Mouse (Mus musculus): Measurements from ENCODE around the gene Hist1h2ad.

The Hist1h2ad gene

GRCm38 (mm10) chr13:23573898-23574524, at the start of gene Hist1h2ad, which contains the start of gene Hist1h2bf:
Gene Hist1h2ad (plus strand): TSS chr13:23574381.
Gene Hist1h2bf (minus strand): TSS chr13:23574196.
- peak; percentile 84 to 95 for DNase-seq (ENCODE audit: inconsistent age in 2 of 2, low spot score in 1 of 2)

GRCm38 (mm10) chr13:23524654-23525053, 49.5 kb upstream of the Hist1h2ad start:
- peak; percentile 77 to 91 for DNase-seq (ENCODE audit: inconsistent age in 2 of 2, low spot score in 1 of 2)

GRCm38 (mm10) chr13:23525901-23526300, 48.3 kb upstream of the Hist1h2ad start:
- DNase-seq (ENCODE audit: inconsistent age in 2 of 2, low spot score in 1 of 2): peak in 1 of 2 experiments; percentile 56

- peak; percentile 90 to 99 for DNase-seq (ENCODE audit: inconsistent age in 2 of 2, low spot score in 1 of 2)
Measured at GRCm38 (mm10) chr13:23526312-23526711, 47.9 kb upstream of the Hist1h2ad start.

- no peak for DNase-seq (ENCODE audit: inconsistent age in 2 of 2, low spot score in 1 of 2)
Measured at GRCm38 (mm10) chr13:23529005-23529404, 45.2 kb upstream of the Hist1h2ad start.

GRCm38 (mm10) chr13:23529480-23530165, 44.6 kb upstream of the Hist1h2ad start:
- DNase-seq (ENCODE audit: inconsistent age in 2 of 2, low spot score in 1 of 2): no peak

GRCm38 (mm10) chr13:23530181-23530900, 43.8 kb upstream of the Hist1h2ad start:
- DNase-seq (ENCODE audit: inconsistent age in 2 of 2, low spot score in 1 of 2): peak; percentile 68 to 96

GRCm38 (mm10) chr13:23530901-23531875, 43.0 kb upstream of the Hist1h2ad start, which contains the start of gene Hist1h4h:
Gene Hist1h4h (plus strand): TSS chr13:23531050.
- peak; percentile 97 to 100 for DNase-seq (ENCODE audit: inconsistent age in 2 of 2, low spot score in 1 of 2)

GRCm38 (mm10) chr13:23532262-23533075, 41.7 kb upstream of the Hist1h2ad start:
- DNase-seq (ENCODE audit: inconsistent age in 2 of 2, low spot score in 1 of 2): no peak

GRCm38 (mm10) chr13:23533560-23534367, 40.4 kb upstream of the Hist1h2ad start, which contains the start of gene Hist1h2af:
Gene Hist1h2af (plus strand): TSS chr13:23533906.
- peak; percentile 56 to 84 for DNase-seq (ENCODE audit: inconsistent age in 2 of 2, low spot score in 1 of 2)

GRCm38 (mm10) chr13:23534368-23535131, 39.6 kb upstream of the Hist1h2ad start:
- peak in 1 of 2 experiments; percentile 54 for DNase-seq (ENCODE audit: inconsistent age in 2 of 2, low spot score in 1 of 2)

- DNase-seq (ENCODE audit: inconsistent age in 2 of 2, low spot score in 1 of 2): peak; percentile 87 to 96
Measured at GRCm38 (mm10) chr13:23535137-23536075, 38.8 kb upstream of the Hist1h2ad start, which contains the start of gene Hist1h3g. Gene Hist1h3g (plus strand): TSS chr13:23535422.

GRCm38 (mm10) chr13:23536076-23536822, 37.9 kb upstream of the Hist1h2ad start:
- DNase-seq (ENCODE audit: inconsistent age in 2 of 2, low spot score in 1 of 2): no peak

- no peak for DNase-seq (ENCODE audit: inconsistent age in 2 of 2, low spot score in 1 of 2)
Measured at GRCm38 (mm10) chr13:23537006-23537710, 37.0 kb upstream of the Hist1h2ad start.

GRCm38 (mm10) chr13:23538249-23538648, 35.9 kb upstream of the Hist1h2ad start:
- no peak for DNase-seq (ENCODE audit: inconsistent age in 2 of 2, low spot score in 1 of 2)

Measured in adrenal gland, adult (tissue).